Mouse (Mus musculus) stomach, embryonic 15.5 days (tissue): ENCODE data around the gene Arhgef7. TPM values are rescaled to one million over a fixed set of nuclear protein-coding genes. Genes with fewer than 3 reads are reported as not detected.

Experiments
- ATAC-seq: fragments of 200-750 bp; cut with Nextera tagmentation; 2 replicates; pipeline ENCODE4 v1.8.0; 2017; ENCODE audit warnings: low read depth, moderate number of reproducible peaks, moderate TSS enrichment; ENCODE audit not compliant: insufficient read depth, low FRiP score
- H3K27ac ChIP-seq: fragments of 300-500 bp; sonication (generic); 2 replicates; pipeline ENCODE4 v1.5.1; 2015; ENCODE audit warnings: mild to moderate bottlenecking, inconsistent platforms
- H3K27me3 ChIP-seq: fragments of 300-500 bp; sonication (generic); replicated peaks from 2 replicates; pipeline ENCODE4 v1.6.1; 2015; ENCODE audit warnings: inconsistent platforms
- H3K36me3 ChIP-seq: fragments of 300-500 bp; sonication (generic); 2 replicates; pipeline ENCODE4 v1.6.1; 2015; ENCODE audit warnings: inconsistent platforms
- H3K4me1 ChIP-seq: fragments of 300-500 bp; sonication (generic); 2 replicates; pipeline ENCODE4 v1.6.1; 2015; ENCODE audit warnings: inconsistent platforms
- H3K4me2 ChIP-seq: fragments of 300-500 bp; sonication (generic); 2 replicates; pipeline ENCODE4 v1.6.1; 2015; ENCODE audit warnings: mild to moderate bottlenecking, inconsistent platforms
- H3K4me3 ChIP-seq: fragments of 300-500 bp; sonication (generic); replicated peaks from 2 replicates; pipeline ENCODE4 v1.5.1; 2015; ENCODE audit warnings: inconsistent platforms
- H3K9ac ChIP-seq: fragments of 300-500 bp; sonication (generic); 2 replicates; pipeline ENCODE4 v1.6.1; 2015; ENCODE audit warnings: inconsistent platforms
- H3K9me3 ChIP-seq: fragments of 300-500 bp; sonication (generic); 2 replicates; pipeline ENCODE4 v1.6.1; 2016; ENCODE audit warnings: inconsistent platforms
- WGBS: fragments of 180-500 bp; shearing (Covaris S2); methylation state at CpG from one replicate; pipeline ENCODE4 v1.1.7; 2015; 5-methylcytosine and 5-hydroxymethylcytosine counted together
- polyA plus RNA-seq: library from polyadenylated mRNA; unstranded; fragments of >200 nt; fragmentation: Nextera tagmentation; extraction: Ambion mirVana; gene quantifications from 2 replicates; pipeline ENCODE4 v1.2.1, GENCODE M21; 2015

Arhgef7 gene
- polyA plus RNA-seq, 1 experiment from 2014 or later = 29.3 TPM

- H3K27me3 ChIP-seq = no peaks in the 10 kb centered on the region
- H3K4me1 ChIP-seq = no peaks in the 10 kb centered on the region
- no peak overlapping the region for H3K4me2 ChIP-seq
- ATAC-seq = no peak
- H3K36me3 ChIP-seq = peaks cover 4% of the 10 kb centered on the region; the same call in 1 of the 2 replicates
- no peaks in the 10 kb centered on the region for H3K9me3 ChIP-seq
- no peak overlapping the region for H3K27ac ChIP-seq
- 50% methylated on average over 4 of the region's 4 CpGs for WGBS
- no peak overlapping the region for H3K4me3 ChIP-seq
- H3K9ac ChIP-seq = no peak overlapping the region
Observed at GRCm38 (mm10) chr8:11785121-11785520, 57.6 kb downstream of the Arhgef7 start.

GRCm38 (mm10) chr8:11785539-11786046, 58.1 kb downstream of the Arhgef7 start:
- 68% methylated on average over 9 of the region's 9 CpGs for WGBS
- H3K9ac ChIP-seq = no peak overlapping the region
- no peaks in the 10 kb centered on the region for H3K4me1 ChIP-seq
- ATAC-seq = no peak
- no peak overlapping the region for H3K27ac ChIP-seq
- peaks cover 4% of the 10 kb centered on the region; the same call in 1 of the 2 replicates for H3K36me3 ChIP-seq
- H3K4me2 ChIP-seq = no peak overlapping the region
- H3K9me3 ChIP-seq = no peaks in the 10 kb centered on the region
- H3K4me3 ChIP-seq = no peak overlapping the region
- H3K27me3 ChIP-seq = no peaks in the 10 kb centered on the region

DNA sequence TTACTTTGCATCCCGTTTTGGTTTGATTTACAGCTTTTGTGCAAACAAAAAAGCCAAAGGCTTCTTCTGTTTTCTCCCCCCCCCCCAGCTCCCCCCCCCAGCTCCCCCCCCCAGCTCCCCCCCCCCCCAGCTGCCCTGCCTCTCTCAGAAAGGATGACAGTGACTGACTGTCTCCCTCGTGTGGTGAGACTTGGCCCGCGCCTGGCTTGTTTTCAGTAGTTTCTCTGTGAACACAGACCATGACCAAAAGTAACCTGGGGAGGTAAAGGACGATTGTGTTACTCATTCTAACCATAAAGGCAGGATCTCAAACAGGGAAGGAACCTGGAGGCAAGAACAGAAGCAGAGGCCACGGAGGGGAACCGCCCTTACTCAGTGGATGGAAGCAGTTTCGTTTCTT, 60.7 kb downstream of the Arhgef7 start:
- no peak overlapping the region for H3K4me3 ChIP-seq
- peaks cover 16% of the 10 kb centered on the region for H3K36me3 ChIP-seq
- no peak overlapping the region for H3K27ac ChIP-seq
- H3K9ac ChIP-seq = no peak overlapping the region
- no peak for ATAC-seq
- no peak overlapping the region for H3K4me2 ChIP-seq
- H3K27me3 ChIP-seq = no peaks in the 10 kb centered on the region
- 47% methylated on average over 8 of the region's 8 CpGs for WGBS
- H3K4me1 ChIP-seq = no peaks in the 10 kb centered on the region
- no peaks in the 10 kb centered on the region for H3K9me3 ChIP-seq

GRCm38 (mm10) chr8:11789168-11789567, 61.6 kb downstream of the Arhgef7 start:
- WGBS = 87% methylated on average over 5 of the region's 5 CpGs
- no peak overlapping the region for H3K4me2 ChIP-seq
- no peak overlapping the region for H3K27ac ChIP-seq
- no peak for ATAC-seq
- no peak overlapping the region for H3K4me3 ChIP-seq
- no peaks in the 10 kb centered on the region for H3K27me3 ChIP-seq
- no peak overlapping the region for H3K9ac ChIP-seq
- H3K36me3 ChIP-seq = peaks cover 17% of the 10 kb centered on the region
- no peaks in the 10 kb centered on the region for H3K4me1 ChIP-seq
- H3K9me3 ChIP-seq = no peaks in the 10 kb centered on the region

DNA sequence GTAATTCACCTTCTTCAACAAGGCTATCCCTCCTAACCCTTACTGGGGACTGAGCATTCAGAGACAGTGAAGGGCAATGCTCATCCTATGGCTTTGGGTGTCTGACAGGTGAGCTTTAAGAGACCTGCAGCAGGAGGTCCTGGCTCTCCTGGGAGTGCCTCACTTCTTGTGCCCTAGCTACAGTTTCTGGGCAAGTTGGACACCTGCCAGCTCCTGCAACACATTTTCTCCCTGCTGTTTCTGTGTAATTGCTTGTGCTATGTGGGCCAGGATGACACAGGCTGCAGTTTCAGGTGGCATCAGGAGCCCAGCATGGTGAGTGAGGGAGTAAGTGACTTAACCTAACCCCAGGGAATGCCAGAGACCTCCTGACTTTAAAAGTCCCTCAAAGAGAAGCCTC, 67.4 kb downstream of the Arhgef7 start:
- Histone ChIP-seq H3K27ac (no peak overlapping the region), H3K4me2 (no peak overlapping the region), H3K4me1 (no peaks in the 10 kb centered on the region), H3K27me3 (no peaks in the 10 kb centered on the region), H3K9ac (no peak overlapping the region), H3K9me3 (no peaks in the 10 kb centered on the region), H3K4me3 (no peak overlapping the region), H3K36me3 (peaks cover 21% of the 10 kb centered on the region)
- ATAC-seq = no peak

DNA sequence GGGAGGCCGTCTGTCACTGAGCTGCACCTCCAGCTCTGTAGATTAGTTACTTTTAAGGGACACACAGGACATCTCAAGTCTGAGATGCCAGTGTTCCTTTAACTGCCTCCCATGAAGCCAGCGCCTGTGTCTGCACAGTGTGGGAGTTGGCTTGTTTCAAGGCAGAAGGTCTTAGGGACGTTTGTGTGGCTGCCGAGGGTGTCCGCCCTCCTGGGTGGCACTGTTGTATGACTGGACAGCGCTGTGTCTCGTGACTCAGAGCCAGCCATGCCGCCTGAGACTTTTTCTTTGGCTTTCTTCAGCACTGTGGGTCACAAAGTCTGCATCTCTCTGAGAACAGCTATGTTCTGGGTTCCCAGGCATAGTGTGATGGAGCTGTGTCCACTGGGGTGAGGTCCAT, 69.6 kb downstream of the Arhgef7 start:
- no peak overlapping the region for H3K4me3 ChIP-seq
- peaks cover 21% of the 10 kb centered on the region; the same call in 1 of the 2 replicates for H3K36me3 ChIP-seq
- 80% methylated on average over 8 of the region's 8 CpGs for WGBS
- no peak overlapping the region for H3K27ac ChIP-seq
- no peaks in the 10 kb centered on the region for H3K9me3 ChIP-seq
- ATAC-seq = peak; percentile 31; the same call in 1 of the 2 replicates
- no peak overlapping the region for H3K4me2 ChIP-seq
- H3K9ac ChIP-seq = no peak overlapping the region; the same call in 1 of the 2 replicates
- H3K4me1 ChIP-seq = no peaks in the 10 kb centered on the region
- no peaks in the 10 kb centered on the region for H3K27me3 ChIP-seq

- no peaks in the 10 kb centered on the region for H3K9me3 ChIP-seq
- H3K27ac ChIP-seq = no peak overlapping the region
- ATAC-seq = no peak; the same call in 1 of the 2 replicates
- H3K4me2 ChIP-seq = no peak overlapping the region
- H3K4me3 ChIP-seq = no peak overlapping the region
- 80% methylated on average over 14 of the region's 14 CpGs for WGBS
- H3K36me3 ChIP-seq = peaks cover 14% of the 10 kb centered on the region; the same call in 1 of the 2 replicates
- H3K27me3 ChIP-seq = no peaks in the 10 kb centered on the region
- no peaks in the 10 kb centered on the region for H3K4me1 ChIP-seq
- H3K9ac ChIP-seq = no peak overlapping the region; the same call in 1 of the 2 replicates
Observed at GRCm38 (mm10) chr8:11797729-11798479, 70.4 kb downstream of the Arhgef7 start.

DNA sequence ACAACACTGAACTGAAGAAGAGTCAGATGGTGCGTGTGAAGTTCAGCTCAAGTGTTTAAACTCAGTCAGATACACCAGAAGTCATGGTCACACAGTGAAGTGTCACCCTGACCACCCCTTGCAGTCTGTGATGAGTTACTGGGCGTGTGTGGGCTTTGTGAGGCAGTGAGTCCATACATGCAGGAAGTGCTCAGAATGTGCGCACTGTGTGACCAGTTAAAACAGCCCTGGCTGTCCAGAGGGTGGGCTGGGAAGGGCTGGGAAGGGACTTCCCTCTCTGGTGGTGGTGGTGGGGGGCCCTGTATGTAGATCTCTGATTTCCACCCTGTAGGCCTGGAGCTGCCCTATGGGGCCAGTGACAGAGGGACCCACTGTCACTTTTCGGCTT, 71.0 kb downstream of the Arhgef7 start:
- peak; percentile 31; the same call in 1 of the 2 replicates for ATAC-seq
- Histone ChIP-seq H3K36me3 (peaks cover 9% of the 10 kb centered on the region; the same call in 1 of the 2 replicates), H3K4me2 (no peak overlapping the region), H3K9me3 (no peaks in the 10 kb centered on the region), H3K27me3 (no peaks in the 10 kb centered on the region), H3K4me1 (no peaks in the 10 kb centered on the region), H3K4me3 (no peak overlapping the region), H3K27ac (no peak overlapping the region), H3K9ac (no peak overlapping the region)
- WGBS = 82% methylated on average over 4 of the region's 4 CpGs

- Histone ChIP-seq H3K9ac (no peak overlapping the region), H3K4me3 (no peak overlapping the region), H3K4me2 (no peak overlapping the region), H3K9me3 (no peaks in the 10 kb centered on the region), H3K27ac (no peak overlapping the region), H3K4me1 (no peaks in the 10 kb centered on the region), H3K36me3 (peaks cover 9% of the 10 kb centered on the region; the same call in 1 of the 2 replicates), H3K27me3 (no peaks in the 10 kb centered on the region)
- ATAC-seq = no peak
- 91% methylated on average over 3 of the region's 3 CpGs for WGBS
Observed at GRCm38 (mm10) chr8:11799098-11799497, 71.6 kb downstream of the Arhgef7 start.

DNA sequence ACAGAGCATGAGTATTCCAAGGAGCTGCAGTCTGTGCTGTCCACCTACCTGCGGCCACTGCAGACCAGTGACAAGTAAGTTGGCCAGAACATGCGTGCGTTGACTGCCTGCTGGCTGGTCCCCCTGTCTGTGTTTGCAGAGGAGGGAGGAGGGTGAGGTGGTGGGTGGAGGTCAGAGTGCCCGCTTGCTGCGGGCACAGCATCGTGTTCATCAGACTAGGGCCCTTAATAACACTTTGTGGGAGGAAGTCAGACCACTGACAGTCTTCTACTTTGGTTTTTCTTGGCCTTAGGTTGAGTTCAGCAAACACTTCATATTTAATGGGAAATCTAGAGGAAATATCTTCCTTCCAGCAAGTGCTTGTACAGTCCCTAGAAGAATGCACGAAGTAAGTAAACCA, 73.0 kb downstream of the Arhgef7 start:
- H3K27ac ChIP-seq = no peak overlapping the region
- H3K36me3 ChIP-seq = peaks cover 19% of the 10 kb centered on the region; the same call in 1 of the 2 replicates
- 74% methylated on average over 7 of the region's 7 CpGs for WGBS

DNA sequence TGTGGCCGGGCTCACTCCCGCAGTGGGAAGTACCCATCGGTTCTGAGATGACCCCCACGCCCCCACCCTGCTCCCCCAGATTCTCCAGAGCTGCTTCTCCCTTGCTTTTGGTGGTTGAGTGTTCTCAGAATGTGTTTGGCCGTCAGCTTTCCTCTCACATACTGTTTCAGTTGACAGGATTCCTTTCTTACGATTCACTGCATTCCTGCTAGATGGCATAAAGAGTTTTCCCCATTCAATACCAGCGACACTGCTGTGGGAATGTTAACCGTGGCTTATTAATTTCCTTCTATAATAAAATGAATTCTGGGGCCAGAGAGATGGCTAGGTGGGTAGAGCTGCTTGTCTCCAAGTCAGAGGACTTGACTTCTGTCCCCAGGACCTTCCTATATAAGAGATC, 74.0 kb downstream of the Arhgef7 start:
- peaks cover 22% of the 10 kb centered on the region; the same call in 1 of the 2 replicates for H3K36me3 ChIP-seq
- 44% methylated on average over 8 of the region's 8 CpGs for WGBS

More for the DNA sequence above, 73.0 kb downstream of the Arhgef7 start:
- H3K9me3 ChIP-seq = no peaks in the 10 kb centered on the region
- no peak for ATAC-seq
- no peak overlapping the region for H3K4me3 ChIP-seq
- H3K4me2 ChIP-seq = no peak overlapping the region
- H3K9ac ChIP-seq = no peak overlapping the region
- no peaks in the 10 kb centered on the region for H3K27me3 ChIP-seq
- no peaks in the 10 kb centered on the region for H3K4me1 ChIP-seq

GRCm38 (mm10) chr8:11804914-11805313, 77.4 kb downstream of the Arhgef7 start:
- ATAC-seq = no peak
- Histone ChIP-seq H3K4me1 (0 out of 2 replicates have a peak, but pooled peaks cover 2% of the 10 kb centered on the region), H3K4me2 (no peak overlapping the region), H3K36me3 (peaks cover 42% of the 10 kb centered on the region), H3K27ac (no peak overlapping the region), H3K9ac (no peak overlapping the region), H3K4me3 (no peak overlapping the region), H3K9me3 (no peaks in the 10 kb centered on the region), H3K27me3 (no peaks in the 10 kb centered on the region)
- 85% methylated on average over 4 of the region's 4 CpGs for WGBS

More for the DNA sequence above, 74.0 kb downstream of the Arhgef7 start:
- 0 out of 2 replicates have a peak, but pooled peaks cover 2% of the 10 kb centered on the region for H3K4me1 ChIP-seq
- no peak for ATAC-seq
- no peak overlapping the region for H3K9ac ChIP-seq
- H3K27me3 ChIP-seq = no peaks in the 10 kb centered on the region
- no peak overlapping the region for H3K4me2 ChIP-seq
- H3K4me3 ChIP-seq = no peak overlapping the region
- no peak overlapping the region for H3K27ac ChIP-seq
- H3K9me3 ChIP-seq = no peaks in the 10 kb centered on the region
